Mouse (Mus musculus) liver, embryonic 14.5 days (tissue): ENCODE measurements around the gene Pabpc4l. TPM values are rescaled to one million over a fixed set of nuclear protein-coding genes. Genes with fewer than 3 reads are reported as not detected.
"Not testable (repeated sequence)": the region's sequence is repeated elsewhere in the genome, so short reads cannot be mapped to it uniquely, and the experiment has no call there.

Source experiments
- ATAC-seq: fragments of 200-750 bp; cut with Nextera tagmentation; 2 replicates; pipeline ENCODE4 v1.8.0; 2017; ENCODE audit warnings: moderate number of reproducible peaks, mild to moderate bottlenecking, moderate library complexity; ENCODE audit not compliant: insufficient read depth
- DNase-seq, 3 experiments: peaks; one replicate each; pipeline ENCODE4 v3.0.0-alpha.2; 2012 to 2013; ENCODE audit warnings: low read depth in 3 of 3, low spot score in 3 of 3
- H3K27ac ChIP-seq: fragments of 300-500 bp; sonication (generic); 2 replicates; pipeline ENCODE4 v1.5.1; 2014; ENCODE audit warnings: moderate library complexity, mild to moderate bottlenecking, control low read depth, inconsistent platforms
- H3K27me3 ChIP-seq: fragments of 300-500 bp; sonication (generic); 2 replicates; pipeline ENCODE4 v1.6.1; 2014; ENCODE audit warnings: mild to moderate bottlenecking, low read length, moderate library complexity; ENCODE audit not compliant: control insufficient read depth, insufficient read depth
- H3K36me3 ChIP-seq: fragments of 300-500 bp; sonication (generic); replicated peaks from 2 replicates; pipeline ENCODE4 v1.6.1; 2014; ENCODE audit warnings: low read depth; ENCODE audit not compliant: control insufficient read depth, insufficient read depth
- H3K4me1 ChIP-seq, 2 experiments: fragments of 200-500 bp in 1 of 2; fragments of 300-500 bp in 1 of 2; sonication (generic) in 1 of 2; replicated peaks; 2 replicates each; pipeline ENCODE4 v1.6.1; 2012 to 2014; ENCODE audit warnings: antibody characterized with exemption in 1 of 2, inconsistent platforms in 1 of 2, low read length in 1 of 2; ENCODE audit not compliant: control insufficient read depth in 2 of 2, insufficient read depth in 2 of 2
- H3K4me2 ChIP-seq: fragments of 300-500 bp; sonication (generic); 2 replicates; pipeline ENCODE4 v1.6.1; 2014; ENCODE audit warnings: low read depth, mild to moderate bottlenecking, control low read depth, moderate library complexity
- H3K4me3 ChIP-seq, 2 experiments: fragments of 200-500 bp in 1 of 2; fragments of 300-500 bp in 1 of 2; sonication (generic) in 1 of 2; 2 replicates each; pipeline ENCODE4 v1.5.1; 2012 to 2014; ENCODE audit warnings: low read depth in 2 of 2, low read length in 2 of 2, mild to moderate bottlenecking in 2 of 2, control low read depth in 1 of 2, inconsistent platforms in 1 of 2, moderate library complexity in 1 of 2; ENCODE audit not compliant: insufficient read depth in 1 of 2
- H3K9ac ChIP-seq: fragments of 300-500 bp; sonication (generic); replicated peaks from 2 replicates; pipeline ENCODE4 v1.6.1; 2014; ENCODE audit warnings: mild to moderate bottlenecking, control low read depth, moderate library complexity
- H3K9me3 ChIP-seq: fragments of 300-500 bp; sonication (generic); 2 replicates; pipeline ENCODE4 v1.6.1; 2016; ENCODE audit warnings: low read length, mixed read lengths; ENCODE audit not compliant: control insufficient read depth
- CTCF ChIP-seq: IDR thresholded peaks from 2 replicates; pipeline ENCODE4 v1.5.1; 2016; ENCODE audit warnings: antibody characterized with exemption, low read depth, control low read depth
- EP300 ChIP-seq: IDR thresholded peaks from 2 replicates; pipeline ENCODE4 v1.6.1; 2016; ENCODE audit warnings: antibody characterized with exemption, low read depth
- WGBS: fragments of 180-500 bp; shearing (Covaris S2); extraction: QIAGEN DNeasy Blood & Tissue Kit; methylation state at CpG from one replicate; pipeline ENCODE4 v1.1.7; 2014; ENCODE audit not compliant: insufficient replicate concordance; 5-methylcytosine and 5-hydroxymethylcytosine counted together
- polyA plus RNA-seq, 2 experiments: library from polyadenylated mRNA; depleted of rRNA in 1 of 2; stranded (reverse) in 1 of 2; unstranded in 1 of 2; fragments of >200 nt; fragmentation: Nextera tagmentation in 1 of 2; extraction: Ambion mirVana in 1 of 2; gene quantifications; 2 replicates each; pipeline versions ENCODE4 v1.2.1 to v1.2.3; 2012 to 2014

The Pabpc4l gene
- polyA plus RNA-seq (2012; rRNA removed) (0.18 TPM in 2 replicates), polyA plus RNA-seq (2014; fragmentation: Nextera tagmentation; extraction: Ambion mirVana) (0.57 and 0.96 TPM in 2 replicates)

- Histone ChIP-seq H3K9me3 (no peaks in the 10 kb centered on the region), H3K36me3 (no peaks in the 10 kb centered on the region), H3K27me3 (no peaks in the 10 kb centered on the region), H3K27ac (no peak within 1 kb of the TSS), H3K4me1 (no peaks in the 10 kb centered on the region), H3K4me3 (peak within 1 kb of the TSS; percentile 35 to 51), H3K9ac (no peak within 1 kb of the TSS), H3K4me2 (peak within 1 kb of the TSS; percentile 58)
- ATAC-seq (peak; percentile 55; the same call in 1 of the 2 replicates), DNase-seq (no peak)
- TF ChIP-seq EP300 = no peak
- no peak for TF ChIP-seq CTCF
- 2% methylated on average over 35 of the region's 37 CpGs for WGBS
These were observed at the start of gene Pabpc4l for GRCm38 (mm10) chr3:46447481-46448265. Gene Pabpc4l, minus strand, starts transcription at chr3:46448219.

GRCm38 (mm10) chr3:46490989-46491259 lies 42.9 kb upstream of the Pabpc4l start:
- ATAC-seq = no peak
- Histone ChIP-seq H3K27me3 (no peaks in the 10 kb centered on the region), H3K36me3 (no peaks in the 10 kb centered on the region), H3K4me1 (no peaks in the 10 kb centered on the region), H3K9ac (no peak overlapping the region), H3K9me3 (no peaks in the 10 kb centered on the region), H3K4me3 (no peak overlapping the region), H3K4me2 (no peak overlapping the region), H3K27ac (no peak overlapping the region)
- 48% methylated on average over 5 of the region's 5 CpGs for WGBS
- DNase-seq = no peak
- no peak for TF ChIP-seq EP300

DNA sequence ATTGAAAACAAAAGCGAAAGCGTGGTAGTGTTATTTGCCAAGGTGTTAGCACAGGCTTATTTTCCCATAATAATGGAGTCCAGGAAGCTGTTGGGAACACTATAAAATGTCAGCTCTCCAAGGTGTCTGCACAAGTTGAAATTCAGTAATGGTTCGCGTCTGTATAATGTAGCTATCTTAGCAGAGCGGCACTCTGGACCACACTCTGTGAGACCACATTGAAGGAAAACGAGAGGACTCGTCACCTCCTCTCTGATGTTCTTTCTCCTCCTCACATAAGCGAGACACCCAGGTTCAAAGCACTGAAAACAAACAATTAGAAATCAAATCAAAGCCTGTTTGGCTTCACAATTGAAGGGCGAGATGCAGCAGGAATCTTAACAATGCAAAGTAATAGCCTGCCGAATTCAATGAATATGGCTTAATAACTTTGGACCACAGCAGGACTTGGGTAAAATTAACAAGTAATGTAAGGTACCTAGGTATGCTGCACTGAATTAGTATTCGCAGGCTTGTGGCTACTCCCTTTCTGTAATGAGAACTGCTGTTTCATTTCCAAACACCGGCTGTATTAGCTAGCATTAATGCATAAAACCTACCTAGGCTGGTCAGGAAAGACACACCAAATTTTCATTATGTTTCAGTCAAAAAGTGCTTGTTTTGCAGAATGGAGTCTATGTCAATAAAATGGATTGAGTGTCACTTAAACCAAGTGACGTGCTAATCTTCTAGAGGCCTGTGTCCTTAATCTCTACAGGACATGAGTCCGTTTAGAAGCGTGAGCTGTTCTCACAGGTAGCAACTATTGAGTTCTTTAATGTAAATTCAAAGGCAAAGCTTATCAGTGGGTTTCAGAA lies 42.3 kb upstream of the Pabpc4l start:
- H3K27ac ChIP-seq = no peak overlapping the region
- H3K9ac ChIP-seq = no peak overlapping the region
- H3K4me2 ChIP-seq = no peak overlapping the region
- no peak for ATAC-seq
- H3K27me3 ChIP-seq = no peaks in the 10 kb centered on the region
- no peaks in the 10 kb centered on the region for H3K4me1 ChIP-seq
- DNase-seq = no peak
- 64% methylated on average over 15 of the region's 15 CpGs for WGBS
- H3K9me3 ChIP-seq = no peaks in the 10 kb centered on the region
- no peaks in the 10 kb centered on the region for H3K36me3 ChIP-seq
- H3K4me3 ChIP-seq = no peak overlapping the region
- no peak for TF ChIP-seq EP300
- TF ChIP-seq CTCF = no peak

DNA sequence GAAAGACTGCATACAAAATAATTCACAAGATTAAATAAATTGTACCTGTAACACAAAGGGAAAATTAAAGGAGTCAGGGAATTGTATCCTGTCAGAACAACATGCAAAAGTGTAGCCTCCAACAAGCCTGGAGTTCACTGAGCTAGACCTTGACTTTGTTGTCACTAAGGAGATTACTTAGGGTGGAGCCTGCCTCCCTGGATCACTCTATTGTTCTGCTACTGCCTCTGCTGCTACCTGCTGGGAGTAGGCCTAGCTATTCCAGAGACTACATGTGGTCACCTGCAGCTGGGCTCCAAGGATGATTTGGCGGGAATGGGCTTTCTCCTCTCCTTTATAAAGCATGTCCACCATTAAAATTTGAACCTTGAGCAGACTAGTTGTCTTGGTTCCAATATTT lies 38.1 kb upstream of the Pabpc4l start:
- not testable (repeated sequence) for H3K36me3 ChIP-seq, H3K27ac ChIP-seq, H3K4me1 ChIP-seq, DNase-seq, H3K9me3 ChIP-seq, H3K4me3 ChIP-seq, ATAC-seq, H3K9ac ChIP-seq, H3K27me3 ChIP-seq, H3K4me2 ChIP-seq
- WGBS = 47% methylated on average over 1 of the region's 1 CpGs

DNA sequence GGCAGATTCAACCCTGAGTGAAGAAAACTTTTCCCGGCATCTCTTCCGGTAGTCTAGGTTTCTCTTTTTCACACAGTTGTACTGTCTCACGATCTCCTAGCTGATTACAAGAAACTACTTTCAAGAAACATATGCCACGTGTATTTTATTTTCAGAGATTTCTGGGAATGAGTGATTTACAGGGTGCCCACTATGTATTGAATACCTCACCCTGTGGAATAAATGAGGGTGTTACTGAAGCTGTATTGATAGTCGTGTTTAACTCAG lies 180 bp upstream of the Pabpc4l start:
- Histone ChIP-seq H3K27ac (no peak overlapping the region), H3K4me1 (no peaks in the 10 kb centered on the region), H3K9me3 (no peaks in the 10 kb centered on the region), H3K4me2 (peak overlapping the region; percentile 58), H3K4me3 (peak overlapping the region; percentile 35 to 51; a peak in 3 of 4 replicates), H3K9ac (no peak overlapping the region), H3K27me3 (no peaks in the 10 kb centered on the region), H3K36me3 (no peaks in the 10 kb centered on the region)
- ATAC-seq (no peak), DNase-seq (no peak)
- 11% methylated on average over 5 of the region's 5 CpGs for WGBS
- TF ChIP-seq CTCF (no peak), EP300 (no peak)
